Mouse (Mus musculus): ENCODE data around the gene Nadk2. TPM values are rescaled to one million over a fixed set of nuclear protein-coding genes. Genes with fewer than 3 reads are reported as not detected.
A peak's percentile ranks its signal among the peaks of the same experiment; 100 is the strongest.

Nadk2 gene
- polyA plus RNA-seq, 1 experiment from 2014 or later, result 101 TPM

- Histone ChIP-seq H3K9ac (no peak overlapping the region), H3K4me2 (no peak overlapping the region), H3K27ac (replicated peaks) (peak overlapping the region; percentile 62), H3K4me3 (replicated peaks) (no peak overlapping the region), H3K4me1 (replicated peaks) (peaks cover 4% of the 10 kb centered on the region; the same call in 1 of the 2 replicates), H3K27me3 (no peaks in the 10 kb centered on the region), H3K9me3 (replicated peaks) (no peaks in the 10 kb centered on the region), H3K36me3 (replicated peaks) (peaks cover 90% of the 10 kb centered on the region)
- ATAC-seq (ENCODE audit: insufficient read depth), result no peak
- WGBS (ENCODE audit: insufficient replicate concordance), result 77% methylated on average over 9 of the region's 9 CpGs
These were observed 42.5 kb downstream of the Nadk2 start for GRCm38 (mm10) chr15:9113556-9113955.

- H3K27ac ChIP-seq (replicated peaks), result peak overlapping the region; percentile 62
- H3K27me3 ChIP-seq, result no peaks in the 10 kb centered on the region
- 86% methylated on average over 4 of the region's 4 CpGs for WGBS (ENCODE audit: insufficient replicate concordance)
- peaks cover 10% of the 10 kb centered on the region; the same call in 1 of the 2 replicates for H3K4me1 ChIP-seq (replicated peaks)
- no peak overlapping the region for H3K4me3 ChIP-seq (replicated peaks)
- no peak overlapping the region for H3K4me2 ChIP-seq
- peaks cover 91% of the 10 kb centered on the region for H3K36me3 ChIP-seq (replicated peaks)
- H3K9ac ChIP-seq, result no peak overlapping the region
- H3K9me3 ChIP-seq (replicated peaks), result no peaks in the 10 kb centered on the region
- peak; percentile 72 for ATAC-seq (ENCODE audit: insufficient read depth)
These were observed 43.1 kb downstream of the Nadk2 start for GRCm38 (mm10) chr15:9114131-9114530.

DNA sequence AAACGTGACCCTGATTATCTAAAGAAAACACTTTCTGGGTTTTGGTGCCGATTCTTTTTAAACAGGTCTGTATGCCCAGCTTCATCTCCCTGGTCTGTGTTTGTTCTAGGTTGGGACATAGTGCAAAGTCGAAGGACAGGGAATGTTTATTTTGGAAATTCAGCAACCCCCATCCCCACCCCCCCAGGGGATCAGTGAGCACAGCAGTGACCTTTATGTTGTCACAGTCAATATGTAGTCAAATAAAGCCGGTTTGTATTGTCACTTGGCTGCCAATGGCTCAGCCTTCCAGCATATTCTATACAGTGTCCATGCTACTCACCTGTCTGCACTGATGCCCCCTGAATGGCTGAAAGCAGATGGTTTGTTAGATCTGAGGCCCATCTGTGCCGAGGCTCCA lies 43.5 kb downstream of the Nadk2 start:
- ATAC-seq (ENCODE audit: insufficient read depth), result peak; percentile 84
- peaks cover 93% of the 10 kb centered on the region for H3K36me3 ChIP-seq (replicated peaks)
- WGBS (ENCODE audit: insufficient replicate concordance), result 67% methylated on average over 5 of the region's 5 CpGs
- no peak overlapping the region for H3K4me3 ChIP-seq (replicated peaks)
- H3K9ac ChIP-seq, result no peak overlapping the region
- H3K4me2 ChIP-seq, result no peak overlapping the region
- H3K27me3 ChIP-seq, result no peaks in the 10 kb centered on the region
- no peaks in the 10 kb centered on the region for H3K9me3 ChIP-seq (replicated peaks)
- H3K27ac ChIP-seq (replicated peaks), result peak overlapping the region; percentile 62; the same call in 1 of the 2 replicates
- peaks cover 10% of the 10 kb centered on the region; the same call in 1 of the 2 replicates for H3K4me1 ChIP-seq (replicated peaks)

GRCm38 (mm10) chr15:9118852-9119251 lies 47.8 kb downstream of the Nadk2 start:
- no peak for ATAC-seq (ENCODE audit: insufficient read depth)
- Histone ChIP-seq H3K4me3 (replicated peaks) (no peak overlapping the region), H3K9ac (no peak overlapping the region), H3K4me1 (replicated peaks) (peaks cover 7% of the 10 kb centered on the region; the same call in 1 of the 2 replicates), H3K4me2 (no peak overlapping the region), H3K36me3 (replicated peaks) (peaks cover 99% of the 10 kb centered on the region), H3K27ac (replicated peaks) (peak overlapping the region; percentile 25; the same call in 1 of the 2 replicates), H3K27me3 (no peaks in the 10 kb centered on the region), H3K9me3 (replicated peaks) (no peaks in the 10 kb centered on the region)
- 76% methylated on average over 4 of the region's 4 CpGs for WGBS (ENCODE audit: insufficient replicate concordance)

GRCm38 (mm10) chr15:9120081-9120480 lies 49.0 kb downstream of the Nadk2 start:
- ATAC-seq (ENCODE audit: insufficient read depth), result no peak
- Histone ChIP-seq H3K4me1 (replicated peaks) (peaks cover 7% of the 10 kb centered on the region; the same call in 1 of the 2 replicates), H3K9me3 (replicated peaks) (no peaks in the 10 kb centered on the region), H3K27ac (replicated peaks) (no peak overlapping the region), H3K4me3 (replicated peaks) (no peak overlapping the region), H3K36me3 (replicated peaks) (peaks cover 99% of the 10 kb centered on the region), H3K9ac (no peak overlapping the region), H3K27me3 (no peaks in the 10 kb centered on the region), H3K4me2 (no peak overlapping the region)
- WGBS (ENCODE audit: insufficient replicate concordance), result 92% methylated on average over 2 of the region's 2 CpGs

DNA sequence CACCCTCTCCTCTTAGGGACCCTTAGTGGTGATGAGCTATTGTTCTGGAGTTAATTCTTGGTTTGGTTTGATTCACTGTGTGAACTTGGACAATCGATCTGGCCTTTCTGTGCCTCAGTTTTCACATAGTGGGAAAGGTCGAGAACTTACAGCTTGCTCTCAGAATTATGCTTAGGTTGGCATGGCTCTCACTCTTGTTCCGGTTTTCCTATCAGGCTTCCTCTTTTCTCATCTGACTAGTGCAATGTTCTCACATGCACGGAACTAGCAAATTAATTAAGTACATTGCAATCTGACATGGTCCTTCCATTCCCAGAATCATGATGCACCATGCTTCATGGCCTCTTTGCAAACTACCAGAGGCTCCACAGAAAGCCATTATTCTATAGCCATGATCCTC lies 51.9 kb downstream of the Nadk2 start:
- Histone ChIP-seq H3K27me3 (no peaks in the 10 kb centered on the region), H3K4me1 (replicated peaks) (peaks cover 7% of the 10 kb centered on the region; the same call in 1 of the 2 replicates), H3K9ac (no peak overlapping the region), H3K27ac (replicated peaks) (no peak overlapping the region), H3K9me3 (replicated peaks) (no peaks in the 10 kb centered on the region), H3K4me2 (no peak overlapping the region), H3K4me3 (replicated peaks) (no peak overlapping the region), H3K36me3 (replicated peaks) (peaks cover 93% of the 10 kb centered on the region)
- no peak for ATAC-seq (ENCODE audit: insufficient read depth)
- 75% methylated on average over 4 of the region's 4 CpGs for WGBS (ENCODE audit: insufficient replicate concordance)

- Histone ChIP-seq H3K27me3 (no peaks in the 10 kb centered on the region), H3K9me3 (replicated peaks) (no peaks in the 10 kb centered on the region), H3K4me3 (replicated peaks) (no peak overlapping the region), H3K27ac (replicated peaks) (no peak overlapping the region), H3K9ac (no peak overlapping the region), H3K4me2 (no peak overlapping the region), H3K36me3 (replicated peaks) (peaks cover 92% of the 10 kb centered on the region), H3K4me1 (replicated peaks) (no peaks in the 10 kb centered on the region)
- 88% methylated on average over 21 of the region's 21 CpGs for WGBS (ENCODE audit: insufficient replicate concordance)
- ATAC-seq (ENCODE audit: insufficient read depth), result no peak
These were observed 53.8 kb downstream of the Nadk2 start for GRCm38 (mm10) chr15:9124856-9125255.

- Histone ChIP-seq H3K4me2 (no peak overlapping the region), H3K4me3 (replicated peaks) (no peak overlapping the region), H3K4me1 (replicated peaks) (no peaks in the 10 kb centered on the region), H3K27me3 (no peaks in the 10 kb centered on the region), H3K9me3 (replicated peaks) (no peaks in the 10 kb centered on the region), H3K27ac (replicated peaks) (no peak overlapping the region), H3K9ac (no peak overlapping the region), H3K36me3 (replicated peaks) (peaks cover 86% of the 10 kb centered on the region)
- ATAC-seq (ENCODE audit: insufficient read depth), result no peak
- WGBS (ENCODE audit: insufficient replicate concordance), result 81% methylated on average over 7 of the region's 7 CpGs
These were observed 56.2 kb downstream of the Nadk2 start for GRCm38 (mm10) chr15:9127051-9127791.

- 0 out of 2 replicates have a peak, but pooled peaks have one; percentile 13 for ATAC-seq (ENCODE audit: insufficient read depth)
- H3K27ac ChIP-seq (replicated peaks), result 0 out of 2 replicates have a peak overlapping the region, but pooled peaks have one; percentile 11
- H3K9ac ChIP-seq, result no peak overlapping the region
- H3K4me3 ChIP-seq (replicated peaks), result no peak overlapping the region
- peaks cover 20% of the 10 kb centered on the region for H3K4me1 ChIP-seq (replicated peaks)
- H3K4me2 ChIP-seq, result no peak overlapping the region
- no peaks in the 10 kb centered on the region for H3K27me3 ChIP-seq
- WGBS (ENCODE audit: insufficient replicate concordance), result 73% methylated on average over 9 of the region's 9 CpGs
- peaks cover 81% of the 10 kb centered on the region for H3K36me3 ChIP-seq (replicated peaks)
- H3K9me3 ChIP-seq (replicated peaks), result no peaks in the 10 kb centered on the region
These were observed 59.9 kb downstream of the Nadk2 start for GRCm38 (mm10) chr15:9130772-9131498.

GRCm38 (mm10) chr15:9131499-9131888 lies 60.4 kb downstream of the Nadk2 start:
- Histone ChIP-seq H3K27me3 (no peaks in the 10 kb centered on the region), H3K4me2 (no peak overlapping the region), H3K9me3 (replicated peaks) (no peaks in the 10 kb centered on the region), H3K27ac (replicated peaks) (0 out of 2 replicates have a peak overlapping the region, but pooled peaks have one; percentile 11), H3K9ac (no peak overlapping the region), H3K4me1 (replicated peaks) (peaks cover 24% of the 10 kb centered on the region), H3K36me3 (replicated peaks) (peaks cover 82% of the 10 kb centered on the region), H3K4me3 (replicated peaks) (no peak overlapping the region)
- 0 out of 2 replicates have a peak, but pooled peaks have one; percentile 13 for ATAC-seq (ENCODE audit: insufficient read depth)
- 55% methylated on average over 4 of the region's 4 CpGs for WGBS (ENCODE audit: insufficient replicate concordance)

Measured in liver, embryonic 15.5 days (tissue).